Mouse (Mus musculus): ENCODE results near the gene Gm11541.
A peak's percentile ranks its signal among the peaks of the same experiment; 100 is the strongest.
"Not testable (repeated sequence)": the region's sequence is repeated elsewhere in the genome, so short reads cannot be mapped to it uniquely, and the experiment has no call there.

Gene Gm11541

DNA sequence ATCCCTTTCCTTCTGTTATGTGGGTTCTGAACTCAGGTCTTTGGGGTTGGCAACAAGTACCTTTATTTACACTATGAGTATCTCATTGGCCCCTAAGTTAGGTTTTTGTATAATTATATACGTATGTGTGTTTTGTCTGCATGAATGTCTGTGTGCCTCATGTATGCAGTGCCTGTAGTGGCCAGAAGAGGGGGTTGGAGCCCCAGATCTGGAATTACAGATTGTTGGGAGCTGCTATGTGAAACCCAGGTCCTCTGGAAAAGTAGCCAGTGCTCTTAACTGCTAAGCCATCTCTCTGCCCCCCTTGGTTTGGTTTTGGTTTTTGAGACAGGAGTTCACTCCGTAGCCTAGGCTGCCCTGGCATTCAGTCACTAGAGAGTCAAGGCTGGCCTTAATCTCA, 7.2 kb downstream of the Gm11541 start:
- DNase-seq (ENCODE audit: extremely low spot score) = no peak

DNA sequence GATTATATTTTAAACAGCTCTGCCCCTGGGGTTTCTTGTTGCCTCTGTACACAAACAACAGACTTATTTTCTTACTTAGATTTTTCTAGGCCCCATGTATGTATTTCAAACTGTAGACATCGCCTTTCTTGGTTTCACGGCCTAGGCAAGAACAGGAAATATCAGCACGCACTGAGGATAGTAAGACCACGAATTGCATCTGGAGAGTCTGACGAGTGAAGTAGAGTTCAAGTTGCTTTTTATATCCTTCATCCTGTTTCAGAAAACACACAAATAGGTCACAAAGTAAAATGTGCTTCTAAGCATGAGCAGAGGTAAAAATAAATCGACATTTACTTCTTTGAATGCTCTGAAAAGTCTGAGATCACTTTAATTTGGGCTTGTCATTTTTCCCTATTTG, 8.8 kb downstream of the Gm11541 start:
- DNase-seq (ENCODE audit: extremely low spot score) = no peak

DNA sequence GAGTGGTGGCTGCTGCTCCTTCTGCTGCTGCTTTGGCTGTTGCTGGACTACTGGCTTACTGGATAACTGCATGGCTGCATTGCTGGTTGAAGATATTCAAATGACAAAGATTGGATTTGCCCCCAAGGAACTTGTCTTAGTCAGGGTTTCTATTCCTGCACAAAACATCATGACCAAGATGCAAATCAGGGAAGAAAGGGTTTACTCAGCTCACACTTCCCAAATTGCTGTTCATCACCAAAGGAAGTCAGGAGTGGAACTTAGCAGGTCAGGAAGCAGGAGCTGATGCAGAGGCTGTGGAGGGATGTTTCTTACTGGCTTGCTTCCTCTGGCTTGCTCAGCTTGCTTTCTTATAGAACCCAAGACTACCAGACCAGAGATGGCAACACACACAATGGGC, 11.8 kb downstream of the Gm11541 start:
- DNase-seq (ENCODE audit: extremely low spot score) = not testable (repeated sequence)

DNA sequence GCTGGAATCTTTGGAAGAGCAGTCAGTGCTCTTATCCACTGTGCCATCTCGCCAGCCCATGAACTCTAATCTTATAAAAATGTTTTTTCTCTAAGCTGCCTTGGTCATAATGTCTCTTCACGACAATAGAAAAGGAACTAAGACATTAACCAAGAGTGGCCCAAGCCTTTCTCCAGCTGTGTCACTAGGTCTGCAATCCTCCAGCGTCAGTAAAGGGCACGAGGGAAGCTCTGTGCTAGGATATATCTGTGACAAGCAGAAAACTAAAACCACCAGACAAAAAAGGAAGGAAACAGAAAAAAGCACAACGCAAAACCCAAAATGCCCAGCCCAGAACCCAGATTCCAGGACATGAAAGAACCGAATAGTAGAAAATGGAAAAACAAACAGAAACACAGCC, 17.1 kb downstream of the Gm11541 start:
- DNase-seq (ENCODE audit: extremely low spot score) = no peak

DNA sequence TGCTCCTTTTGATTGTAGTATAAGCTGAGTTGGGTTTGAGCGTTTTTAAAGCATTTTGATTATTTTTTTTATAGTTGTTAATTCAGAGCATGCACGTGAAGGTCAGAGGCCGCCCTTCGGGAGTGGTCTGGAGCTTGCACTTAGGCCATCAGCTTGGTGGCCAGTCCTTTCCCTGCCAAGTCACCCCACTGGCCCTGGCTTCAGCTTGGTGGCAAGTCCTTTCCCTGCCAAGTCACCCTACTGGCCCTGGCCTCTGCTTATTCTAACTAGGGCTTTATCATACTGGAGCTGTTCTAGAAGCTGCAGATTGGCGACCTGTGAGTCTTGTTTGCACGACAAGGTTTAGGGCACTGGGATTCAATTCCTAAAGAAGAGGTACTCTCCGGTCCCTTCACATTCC, 21.9 kb downstream of the Gm11541 start:
- DNase-seq (ENCODE audit: extremely low spot score) = no peak

DNA sequence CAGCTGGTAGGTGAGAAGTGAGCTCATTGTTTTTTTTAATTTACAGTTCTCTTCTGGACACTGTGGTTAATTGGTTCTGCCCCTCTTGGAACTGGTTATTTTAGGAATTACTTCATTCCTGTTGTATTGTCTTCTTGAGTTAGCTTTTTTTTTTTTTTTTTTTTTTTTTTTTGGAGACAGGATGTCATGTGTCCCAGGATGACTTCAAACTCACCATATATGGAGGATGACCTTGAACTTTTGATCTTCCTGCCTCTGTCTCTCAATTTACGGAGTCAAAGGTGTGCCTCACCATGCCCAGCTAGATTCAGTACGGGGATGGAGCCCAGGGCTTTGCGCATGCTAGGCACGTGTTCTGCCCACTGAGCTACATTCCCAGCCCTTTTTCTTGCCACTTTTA, 22.7 kb downstream of the Gm11541 start:
- DNase-seq (ENCODE audit: extremely low spot score) = no peak

DNA sequence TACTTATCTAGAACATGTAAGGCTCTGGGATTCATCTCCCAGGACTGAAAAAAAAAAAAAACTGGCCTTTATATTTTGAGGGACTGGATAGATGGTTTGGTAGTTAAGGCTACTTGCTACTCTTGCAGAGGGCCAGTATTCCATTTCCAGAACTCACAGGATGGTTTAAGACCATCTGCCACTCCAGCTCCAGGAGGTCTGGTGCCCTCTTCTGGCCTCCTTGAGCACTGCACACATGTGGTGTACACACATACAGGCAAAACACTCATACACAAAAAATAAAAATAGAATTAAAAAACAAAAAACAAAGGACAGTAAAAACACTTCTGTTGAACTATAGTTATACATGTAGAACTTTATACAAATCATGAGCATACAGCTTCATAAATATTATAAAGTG, 23.7 kb downstream of the Gm11541 start:
- DNase-seq (ENCODE audit: extremely low spot score) = no peak

DNA sequence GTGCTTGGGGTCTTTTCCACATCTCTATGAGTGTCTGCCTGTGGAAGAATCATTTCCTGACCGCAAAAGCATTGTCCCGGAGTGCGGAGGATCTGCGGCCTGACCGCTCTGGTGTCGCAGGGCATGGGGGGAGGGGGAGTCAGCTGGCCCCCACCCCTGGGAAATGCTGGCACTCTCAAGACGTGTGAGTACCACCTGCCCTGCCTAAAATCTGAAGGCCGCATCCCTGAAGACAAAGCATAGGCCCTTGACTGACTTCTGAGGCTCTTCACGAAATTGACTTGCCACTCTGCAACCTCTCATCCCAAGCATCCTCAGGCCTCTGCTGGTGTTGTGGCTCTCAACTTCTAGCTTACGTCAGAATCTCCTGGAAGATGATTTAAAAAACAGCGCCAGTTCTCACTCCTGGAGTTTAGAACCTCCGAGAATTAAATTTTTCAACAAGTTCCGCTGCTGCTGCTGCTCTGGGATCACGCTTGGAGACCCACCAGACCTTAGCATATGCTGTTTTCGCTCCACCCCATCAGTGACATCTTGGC, 26.6 kb downstream of the Gm11541 start:
- no peak for DNase-seq (ENCODE audit: extremely low spot score)

DNA sequence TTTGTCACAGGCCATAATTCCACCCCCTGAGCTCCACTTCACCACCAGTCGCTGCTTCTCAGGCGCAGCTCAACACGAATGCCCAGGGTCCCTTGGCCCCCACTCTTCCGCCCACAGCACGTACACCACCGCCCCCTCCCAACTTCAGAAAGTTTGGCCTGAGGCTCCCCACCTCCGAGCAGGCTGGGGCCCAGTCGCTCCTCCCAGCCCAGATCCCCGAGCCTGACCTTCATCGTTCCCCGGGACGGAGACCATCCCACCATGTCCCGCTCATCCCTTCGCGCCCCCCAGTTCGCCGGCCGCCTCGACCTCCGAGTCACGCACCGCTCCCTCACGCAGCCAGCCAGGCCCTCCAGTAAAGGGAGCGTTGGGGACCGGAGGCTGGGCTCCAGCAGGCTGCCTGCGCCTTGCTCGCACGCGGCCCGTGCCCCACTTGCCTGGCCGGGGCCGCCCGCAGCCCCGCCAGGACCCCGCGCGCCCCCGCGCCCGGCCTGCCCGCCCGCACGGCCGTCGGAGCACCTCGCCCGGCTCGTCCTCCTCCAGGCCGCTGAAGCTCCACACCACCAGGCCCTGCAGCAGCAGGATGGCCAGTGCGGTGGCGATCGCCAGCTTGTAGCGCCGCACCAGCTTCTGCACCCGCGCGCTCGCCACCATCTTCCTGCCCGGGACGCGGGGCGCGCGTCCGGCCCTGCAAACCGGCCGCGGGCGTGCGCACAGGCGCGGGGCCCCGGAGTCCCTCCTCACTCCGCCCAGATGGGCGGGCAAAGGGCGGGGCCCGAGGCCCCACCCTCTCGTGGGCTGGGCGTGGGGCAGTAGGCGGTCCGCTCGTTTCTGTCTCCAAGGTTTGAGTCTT, 27.3 kb downstream of the Gm11541 start, which contains the start of gene Xylt2:
Xylt2 (minus strand) TSS at position 762 of the 853 bp plus-strand sequence.
- peak; percentile 95 for DNase-seq (ENCODE audit: extremely low spot score)

DNA sequence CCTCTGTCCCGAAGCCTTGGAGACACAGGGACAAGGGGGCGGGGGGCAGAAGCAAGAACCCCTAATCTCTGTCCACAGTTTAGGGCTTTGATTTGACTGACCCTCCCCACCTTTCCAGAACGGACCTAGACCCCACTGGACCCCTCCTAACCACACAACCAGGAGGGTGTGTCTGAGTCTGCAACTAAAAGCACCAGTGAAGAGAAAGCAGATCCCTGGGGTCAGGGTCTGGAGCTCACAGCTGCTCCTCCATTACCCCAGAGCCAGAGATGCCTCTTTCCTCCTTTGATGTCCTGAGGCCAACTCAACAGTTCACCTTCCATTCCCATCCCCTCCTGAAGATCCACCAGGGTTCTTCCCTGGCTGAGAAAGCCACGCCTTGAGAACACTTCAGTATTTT, 28.0 kb downstream of the Gm11541 start:
- no peak for DNase-seq (ENCODE audit: extremely low spot score)

DNA sequence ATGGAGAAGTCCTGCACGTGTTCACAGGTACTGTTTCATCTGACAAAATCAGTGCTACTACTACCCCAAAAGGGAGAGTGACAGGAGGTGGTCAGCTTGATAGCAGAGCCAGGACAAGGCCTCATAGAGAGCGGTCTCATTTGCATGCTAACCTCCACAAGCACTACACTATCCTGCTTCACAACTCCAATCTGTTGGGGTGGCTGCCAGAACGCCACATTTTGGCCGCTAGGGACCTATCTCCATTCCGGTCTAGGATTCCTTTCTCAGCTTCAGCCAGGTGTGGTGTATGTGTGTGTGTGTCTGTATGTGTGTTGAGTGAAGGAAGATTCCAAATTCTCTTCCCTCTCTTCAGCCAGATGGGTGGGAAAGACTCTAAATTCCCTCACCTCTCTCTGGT, 28.9 kb downstream of the Gm11541 start:
- no peak for DNase-seq (ENCODE audit: extremely low spot score)

DNA sequence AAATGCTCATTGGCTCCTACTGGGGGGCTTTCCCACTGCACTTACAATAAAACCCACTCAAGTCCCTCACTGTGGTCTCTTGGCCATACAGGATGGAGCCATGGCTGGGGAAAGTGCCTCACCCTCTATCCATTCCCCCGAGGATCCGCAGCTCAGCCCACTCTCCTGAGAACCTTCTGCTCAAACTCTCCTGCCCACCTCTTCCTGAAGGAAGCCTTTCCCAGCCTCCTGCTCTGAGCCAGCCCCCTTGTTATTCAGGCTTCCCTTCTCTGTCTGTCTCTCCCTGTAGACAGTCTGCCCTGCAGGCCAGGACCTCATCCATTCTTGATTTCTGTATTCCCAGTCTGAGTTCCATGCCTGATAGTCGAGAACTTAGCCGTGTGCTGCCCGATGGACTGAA, 29.3 kb downstream of the Gm11541 start:
- DNase-seq (ENCODE audit: extremely low spot score) = no peak

DNA sequence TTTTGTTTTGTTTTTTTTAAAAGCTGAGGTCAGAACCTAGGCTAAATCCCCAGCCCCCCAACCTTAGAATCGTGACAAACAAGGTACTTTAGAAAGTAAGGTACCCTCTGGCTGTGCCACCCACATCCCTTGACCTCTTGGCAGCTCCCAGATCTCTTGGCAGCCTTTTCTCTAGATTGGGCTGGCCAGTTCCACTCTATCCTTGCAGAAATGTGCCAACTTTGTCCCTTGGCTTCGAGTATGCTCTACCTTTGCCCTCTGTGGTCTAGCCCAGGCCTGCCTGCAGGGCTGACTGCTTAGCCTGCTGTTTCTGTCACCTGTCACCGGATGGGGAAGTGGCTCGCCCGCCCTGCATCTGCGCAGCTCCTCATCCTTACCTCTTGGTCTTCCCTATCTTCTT, 39.0 kb downstream of the Gm11541 start:
- no peak for DNase-seq (ENCODE audit: extremely low spot score)

DNA sequence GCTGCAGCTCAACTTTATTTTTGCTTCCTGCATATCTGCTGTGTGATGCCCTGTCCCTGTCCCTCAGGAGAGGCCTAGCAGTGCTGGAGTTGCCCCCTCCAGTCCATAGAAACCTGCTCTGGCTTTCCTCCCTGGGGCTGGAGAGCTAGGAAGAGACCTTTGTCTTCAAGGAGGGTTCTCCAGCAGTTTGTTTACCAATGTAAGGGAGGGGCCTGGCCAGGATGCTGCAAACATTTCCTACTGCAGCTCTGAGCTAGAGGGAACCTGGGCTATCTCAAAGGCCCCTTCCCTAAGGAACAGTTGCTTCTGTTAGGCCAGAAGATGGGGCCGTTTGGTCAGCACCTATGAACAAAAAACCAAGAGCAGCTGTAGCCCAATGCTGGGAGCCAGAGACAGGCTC, 43.0 kb downstream of the Gm11541 start:
- DNase-seq (ENCODE audit: extremely low spot score) = no peak

DNA sequence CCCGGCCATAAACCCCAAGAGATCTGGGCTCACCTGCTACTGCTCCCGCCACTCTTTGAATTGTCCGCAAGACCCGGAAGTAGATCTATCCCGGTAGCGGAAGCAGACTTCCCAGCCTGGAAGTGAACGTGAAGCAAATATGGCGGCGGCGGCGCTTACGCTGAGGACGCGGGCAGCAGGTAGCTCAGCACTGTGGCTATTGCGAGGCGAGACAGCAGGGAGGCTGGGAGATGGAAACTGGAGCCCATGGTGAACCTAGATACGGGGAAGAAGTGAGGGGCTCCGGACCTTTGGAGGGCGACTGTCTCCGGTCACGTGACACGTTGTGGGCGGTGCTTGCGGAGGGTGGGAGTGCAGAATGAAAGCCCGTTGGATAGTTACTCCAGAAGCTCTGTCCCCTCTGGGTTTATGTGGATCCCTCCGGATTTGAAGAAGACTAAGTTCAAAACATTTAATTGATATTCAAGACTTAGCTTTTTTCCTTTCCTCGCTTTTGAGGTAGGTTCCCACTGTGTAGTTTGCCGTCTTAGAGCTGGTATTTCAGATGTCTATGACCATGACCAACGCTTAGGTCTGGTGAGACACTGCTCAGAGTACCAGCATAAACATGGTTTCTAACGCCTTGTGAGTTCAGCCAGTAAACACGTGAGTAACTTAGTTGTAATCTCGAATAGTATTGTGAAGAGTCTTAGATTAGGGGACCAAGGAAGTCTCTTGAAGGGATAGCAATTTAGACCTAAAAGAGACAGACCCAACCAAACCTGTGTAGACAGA, 50.4 kb downstream of the Gm11541 start, which contains the start of the genes Mrpl27 and Eme1:
Mrpl27 (plus strand) TSS at position 105 of the 774 bp plus-strand sequence.
Eme1 (minus strand) TSS at position 302 of the 774 bp plus-strand sequence.
- DNase-seq (ENCODE audit: extremely low spot score) = peak; percentile 89

DNA sequence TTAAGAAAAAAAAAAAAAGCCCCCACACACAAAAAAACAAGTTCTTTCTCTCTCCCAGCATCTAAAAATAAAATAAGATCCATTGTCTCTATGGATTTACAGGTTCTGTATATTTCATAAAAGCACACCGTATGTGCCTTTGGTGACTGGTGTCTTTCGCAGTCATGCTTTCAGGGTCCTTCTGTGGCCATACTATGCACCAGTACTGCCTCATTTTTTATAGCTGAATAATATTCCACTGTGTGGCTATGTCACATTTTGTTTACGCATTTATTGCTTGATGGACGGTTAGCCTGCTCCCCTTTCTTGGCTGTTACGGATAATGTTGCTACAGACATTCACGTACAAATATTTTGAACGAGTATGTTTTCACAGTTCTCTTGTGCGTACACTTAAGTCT, 51.3 kb downstream of the Gm11541 start:
- no peak for DNase-seq (ENCODE audit: extremely low spot score)

DNA sequence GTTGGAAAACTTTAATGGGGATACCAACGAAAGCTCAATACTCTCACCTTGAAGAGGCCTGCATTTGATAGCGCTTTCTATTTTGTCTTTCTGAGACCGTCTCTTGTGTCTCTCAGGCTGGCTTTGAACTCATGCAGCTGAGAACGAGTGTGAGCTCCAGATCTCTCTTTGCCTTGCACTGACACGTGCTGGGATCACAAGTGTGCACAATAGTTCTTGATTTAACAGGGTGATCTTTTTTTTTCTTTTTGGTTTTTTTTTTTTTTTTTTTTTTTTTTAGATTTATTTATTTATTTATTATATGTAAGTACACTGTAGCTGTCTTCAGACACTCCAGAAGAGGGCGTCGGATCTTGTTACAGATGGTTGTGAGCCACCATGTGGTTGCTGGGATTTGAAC, 53.1 kb downstream of the Gm11541 start:
- not testable (repeated sequence) for DNase-seq (ENCODE audit: extremely low spot score)

DNA sequence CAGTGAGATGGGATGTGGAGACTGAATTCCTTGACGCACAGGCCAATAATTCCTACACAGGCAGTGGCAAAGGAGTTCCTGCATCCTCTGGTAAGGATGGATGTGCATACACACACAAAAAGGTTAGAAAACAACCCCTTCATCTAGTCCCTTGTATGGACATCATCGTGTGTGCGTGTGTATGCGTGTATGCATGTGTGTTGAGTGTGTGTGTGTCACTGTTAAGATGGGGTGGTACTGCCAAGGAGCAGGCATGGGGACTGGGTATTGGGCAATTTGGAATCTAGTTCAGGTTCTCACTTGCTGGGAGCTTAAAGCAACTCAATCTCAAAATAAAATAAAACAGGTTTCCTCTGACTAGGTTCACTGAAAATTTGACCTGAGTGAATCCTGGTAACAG, 57.8 kb downstream of the Gm11541 start:
- DNase-seq (ENCODE audit: extremely low spot score) = no peak
